Mouse (Mus musculus): ENCODE measurements around the gene Acvr1c.
A peak's percentile ranks its signal among the peaks of the same experiment; 100 is the strongest.

Acvr1c gene

GRCm38 (mm10) chr2:58282259-58282910 lies 75.3 kb downstream of the Acvr1c start:
- peak; percentile 81 to 86 for DNase-seq

GRCm38 (mm10) chr2:58281046-58281445 lies 76.6 kb downstream of the Acvr1c start:
- no peak for DNase-seq

GRCm38 (mm10) chr2:58279163-58279562 lies 78.5 kb downstream of the Acvr1c start:
- no peak for DNase-seq

GRCm38 (mm10) chr2:58276454-58276853 lies 81.2 kb downstream of the Acvr1c start:
- no peak for DNase-seq

GRCm38 (mm10) chr2:58240639-58241038 lies 117.1 kb downstream of the Acvr1c start:
- DNase-seq: no peak

GRCm38 (mm10) chr2:58237487-58237886 lies 120.2 kb downstream of the Acvr1c start:
- DNase-seq: no peak
